Mouse (Mus musculus) MEL (cell line): ENCODE measurements at regions not wholly inside any gene's neighbourhood (a gene's known extent, or its start where the extent isn't known, plus 50 kb on each side); places are given as distances from the start of the nearest gene placed in this dataset.

Experiments
- CHD2 ChIP-seq: IDR thresholded peaks from 2 replicates; pipeline ENCODE4 v1.6.1; 2011; ENCODE audit warnings: low read length, improper control_type of control experiment
- CTCF ChIP-seq, 3 experiments: IDR thresholded peaks in 2 of 3; conservative IDR thresholded peaks in 1 of 3; 2 replicates each; pipeline ENCODE4 v1.5.1; 2011 to 2012; ENCODE audit warnings: low read length in 3 of 3, low read depth in 2 of 3, mild to moderate bottlenecking in 2 of 3, improper control_type of control experiment in 1 of 3, inconsistent platforms in 1 of 3, mixed read lengths in 1 of 3, moderate library complexity in 1 of 3; ENCODE audit not compliant: control insufficient read depth in 1 of 3, insufficient read depth in 1 of 3, poor library complexity in 1 of 3, severe bottlenecking in 1 of 3
- RCOR1 ChIP-seq: IDR thresholded peaks from 2 replicates; pipeline ENCODE4 v1.6.1; 2012; ENCODE audit warnings: low read depth, mild to moderate bottlenecking, inconsistent platforms, low read length, improper control_type of control experiment

- TF ChIP-seq CTCF (IDR thresholded peaks at IDR 0.05 in 2 of 3, conservative IDR thresholded peaks at IDR 0.05 in 1 of 3; ENCODE audit: control insufficient read depth in 1 of 3, insufficient read depth in 1 of 3, low read depth in 2 of 3, low read length in 3 of 3, poor library complexity in 1 of 3, severe bottlenecking in 1 of 3) (no peak), CHD2 (no peak), RCOR1 (no peak)
Observed at GRCm38 (mm10) chr9:79216432-79216831, 502.2 kb downstream of the Col12a1 start.
